Mouse (Mus musculus): ENCODE results near the gene Slc16a11. TPM values are rescaled to one million over a fixed set of nuclear protein-coding genes. Genes with fewer than 3 reads are reported as not detected.

Slc16a11 gene
- polyA plus RNA-seq, 1 experiment from 2014 or later = 0.81 TPM

- no peak overlapping the region for H3K27ac ChIP-seq (replicated peaks; ENCODE audit: low read depth, low read length)
- H3K9me3 ChIP-seq (replicated peaks; ENCODE audit: control insufficient read depth, low read length) = no peaks in the 10 kb centered on the region
- 81% methylated on average over 7 of the region's 7 CpGs for WGBS
Measured at GRCm38 (mm10) chr11:70207283-70207682, 5.3 kb upstream of the Slc16a11 start.

DNA sequence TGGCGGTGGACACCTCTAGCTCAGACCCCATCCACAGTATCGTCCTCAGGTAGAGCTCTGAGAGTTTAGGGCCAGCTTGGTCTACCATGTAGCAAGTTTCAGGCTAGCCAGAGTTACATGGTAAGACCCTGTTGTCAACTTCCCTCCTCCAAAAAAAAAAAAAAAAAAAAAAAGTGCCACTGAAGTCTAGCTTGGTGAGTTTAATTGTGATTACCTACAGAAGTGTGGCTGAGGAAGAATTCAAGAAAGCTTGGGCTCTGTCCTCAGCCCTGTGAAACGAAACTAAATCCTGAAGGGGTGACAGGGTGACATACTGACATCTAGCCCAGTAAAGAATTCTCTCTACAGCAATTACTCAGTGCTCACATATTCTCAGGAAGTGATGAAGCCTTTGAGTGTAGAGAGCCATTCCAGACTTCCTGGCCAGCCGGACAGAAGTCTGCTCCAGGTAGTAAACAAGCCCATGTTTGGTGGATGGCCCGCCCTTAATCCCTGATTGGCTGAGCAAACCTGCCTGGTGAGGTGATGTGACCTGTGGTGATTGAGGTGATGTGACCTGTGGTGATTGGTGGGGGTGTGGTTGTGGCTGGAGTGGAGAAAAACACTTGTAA, 3.7 kb upstream of the Slc16a11 start:
- H3K4me2 ChIP-seq (ENCODE audit: low read depth, low read length) = no peak overlapping the region
- no peak for ATAC-seq (replicated peaks; ENCODE audit: insufficient number of reproducible peaks, low FRiP score, low TSS enrichment, low read depth)
- H3K27me3 ChIP-seq (ENCODE audit: control insufficient read depth, insufficient read depth, low read length) = peaks cover 6% of the 10 kb centered on the region
- no peak overlapping the region for H3K9ac ChIP-seq (replicated peaks; ENCODE audit: low read length)
- H3K36me3 ChIP-seq (replicated peaks; ENCODE audit: control insufficient read depth, insufficient read depth, low read depth, low read length) = no peaks in the 10 kb centered on the region
- peaks cover 3% of the 10 kb centered on the region for H3K4me1 ChIP-seq (ENCODE audit: control insufficient read depth, insufficient read depth, low read length)
- 80% methylated on average over 5 of the region's 5 CpGs for WGBS
- no peak overlapping the region for H3K4me3 ChIP-seq (ENCODE audit: low read depth, low read length)
- no peak for DNase-seq (ENCODE audit: low spot score)
- no peak overlapping the region for H3K27ac ChIP-seq (replicated peaks; ENCODE audit: low read depth, low read length)
- no peaks in the 10 kb centered on the region for H3K9me3 ChIP-seq (replicated peaks; ENCODE audit: control insufficient read depth, low read length)

More at GRCm38 (mm10) chr11:70207283-70207682, 5.3 kb upstream of the Slc16a11 start:
- Histone ChIP-seq H3K9ac (replicated peaks; ENCODE audit: low read length) (no peak overlapping the region), H3K4me1 (ENCODE audit: control insufficient read depth, insufficient read depth, low read length) (no peaks in the 10 kb centered on the region), H3K4me2 (ENCODE audit: low read depth, low read length) (no peak overlapping the region), H3K4me3 (ENCODE audit: low read depth, low read length) (no peak overlapping the region), H3K36me3 (replicated peaks; ENCODE audit: control insufficient read depth, insufficient read depth, low read depth, low read length) (no peaks in the 10 kb centered on the region), H3K27me3 (ENCODE audit: control insufficient read depth, insufficient read depth, low read length) (0 out of 2 replicates have a peak, but pooled peaks cover 2% of the 10 kb centered on the region)
- ATAC-seq (replicated peaks; ENCODE audit: insufficient number of reproducible peaks, low FRiP score, low TSS enrichment, low read depth) = no peak
- DNase-seq (ENCODE audit: low spot score) = no peak

GRCm38 (mm10) chr11:70210681-70211080, 1.9 kb upstream of the Slc16a11 start:
- DNase-seq (ENCODE audit: low spot score) = no peak
- ATAC-seq (replicated peaks; ENCODE audit: insufficient number of reproducible peaks, low FRiP score, low TSS enrichment, low read depth) = no peak
- H3K27me3 ChIP-seq (ENCODE audit: control insufficient read depth, insufficient read depth, low read length) = peaks cover 24% of the 10 kb centered on the region
- H3K36me3 ChIP-seq (replicated peaks; ENCODE audit: control insufficient read depth, insufficient read depth, low read depth, low read length) = no peaks in the 10 kb centered on the region
- H3K4me3 ChIP-seq (ENCODE audit: low read depth, low read length) = no peak overlapping the region
- H3K9ac ChIP-seq (replicated peaks; ENCODE audit: low read length) = no peak overlapping the region
- H3K27ac ChIP-seq (replicated peaks; ENCODE audit: low read depth, low read length) = no peak overlapping the region
- H3K4me2 ChIP-seq (ENCODE audit: low read depth, low read length) = no peak overlapping the region
- H3K4me1 ChIP-seq (ENCODE audit: control insufficient read depth, insufficient read depth, low read length) = peaks cover 10% of the 10 kb centered on the region
- WGBS = 94% methylated on average over 2 of the region's 2 CpGs
- no peaks in the 10 kb centered on the region for H3K9me3 ChIP-seq (replicated peaks; ENCODE audit: control insufficient read depth, low read length)

- no peak for ATAC-seq (replicated peaks; ENCODE audit: insufficient number of reproducible peaks, low FRiP score, low TSS enrichment, low read depth)
- WGBS = 82% methylated on average over 6 of the region's 6 CpGs
Measured at GRCm38 (mm10) chr11:70211972-70212371, 580 bp upstream of the Slc16a11 start.

GRCm38 (mm10) chr11:70212896-70213295, 344 bp downstream of the Slc16a11 start:
- Histone ChIP-seq H3K9ac (replicated peaks; ENCODE audit: low read length) (no peak overlapping the region), H3K27me3 (ENCODE audit: control insufficient read depth, insufficient read depth, low read length) (peaks cover 37% of the 10 kb centered on the region), H3K27ac (replicated peaks; ENCODE audit: low read depth, low read length) (no peak overlapping the region), H3K4me3 (ENCODE audit: low read depth, low read length) (no peak overlapping the region), H3K9me3 (replicated peaks; ENCODE audit: control insufficient read depth, low read length) (no peaks in the 10 kb centered on the region), H3K4me2 (ENCODE audit: low read depth, low read length) (no peak overlapping the region), H3K4me1 (ENCODE audit: control insufficient read depth, insufficient read depth, low read length) (peaks cover 10% of the 10 kb centered on the region), H3K36me3 (replicated peaks; ENCODE audit: control insufficient read depth, insufficient read depth, low read depth, low read length) (no peaks in the 10 kb centered on the region)
- ATAC-seq (replicated peaks; ENCODE audit: insufficient number of reproducible peaks, low FRiP score, low TSS enrichment, low read depth) (no peak), DNase-seq (ENCODE audit: low spot score) (peak; percentile 76)
- 15% methylated on average over 9 of the region's 9 CpGs for WGBS

More at GRCm38 (mm10) chr11:70211972-70212371, 580 bp upstream of the Slc16a11 start:
- H3K4me1 ChIP-seq (ENCODE audit: control insufficient read depth, insufficient read depth, low read length) = peaks cover 10% of the 10 kb centered on the region
- H3K4me3 ChIP-seq (ENCODE audit: low read depth, low read length) = no peak overlapping the region
- no peak overlapping the region for H3K9ac ChIP-seq (replicated peaks; ENCODE audit: low read length)
- H3K9me3 ChIP-seq (replicated peaks; ENCODE audit: control insufficient read depth, low read length) = no peaks in the 10 kb centered on the region
- DNase-seq (ENCODE audit: low spot score) = no peak
- no peak overlapping the region for H3K27ac ChIP-seq (replicated peaks; ENCODE audit: low read depth, low read length)
- H3K27me3 ChIP-seq (ENCODE audit: control insufficient read depth, insufficient read depth, low read length) = peaks cover 37% of the 10 kb centered on the region
- no peak overlapping the region for H3K4me2 ChIP-seq (ENCODE audit: low read depth, low read length)
- H3K36me3 ChIP-seq (replicated peaks; ENCODE audit: control insufficient read depth, insufficient read depth, low read depth, low read length) = no peaks in the 10 kb centered on the region

GRCm38 (mm10) chr11:70213736-70214135, 1.2 kb downstream of the Slc16a11 start:
- H3K27me3 ChIP-seq (ENCODE audit: control insufficient read depth, insufficient read depth, low read length) = peaks cover 37% of the 10 kb centered on the region
- peak overlapping the region; percentile 59 for H3K4me2 ChIP-seq (ENCODE audit: low read depth, low read length)
- ATAC-seq (replicated peaks; ENCODE audit: insufficient number of reproducible peaks, low FRiP score, low TSS enrichment, low read depth) (no peak), DNase-seq (ENCODE audit: low spot score) (no peak)
- 9% methylated on average over 23 of the region's 26 CpGs for WGBS
- peak overlapping the region; percentile 47 for H3K9ac ChIP-seq (replicated peaks; ENCODE audit: low read length)
- no peak overlapping the region for H3K27ac ChIP-seq (replicated peaks; ENCODE audit: low read depth, low read length)
- peak overlapping the region; percentile 29 for H3K4me3 ChIP-seq (ENCODE audit: low read depth, low read length)
- no peaks in the 10 kb centered on the region for H3K9me3 ChIP-seq (replicated peaks; ENCODE audit: control insufficient read depth, low read length)
- peaks cover 10% of the 10 kb centered on the region for H3K4me1 ChIP-seq (ENCODE audit: control insufficient read depth, insufficient read depth, low read length)
- no peaks in the 10 kb centered on the region for H3K36me3 ChIP-seq (replicated peaks; ENCODE audit: control insufficient read depth, insufficient read depth, low read depth, low read length)

DNA sequence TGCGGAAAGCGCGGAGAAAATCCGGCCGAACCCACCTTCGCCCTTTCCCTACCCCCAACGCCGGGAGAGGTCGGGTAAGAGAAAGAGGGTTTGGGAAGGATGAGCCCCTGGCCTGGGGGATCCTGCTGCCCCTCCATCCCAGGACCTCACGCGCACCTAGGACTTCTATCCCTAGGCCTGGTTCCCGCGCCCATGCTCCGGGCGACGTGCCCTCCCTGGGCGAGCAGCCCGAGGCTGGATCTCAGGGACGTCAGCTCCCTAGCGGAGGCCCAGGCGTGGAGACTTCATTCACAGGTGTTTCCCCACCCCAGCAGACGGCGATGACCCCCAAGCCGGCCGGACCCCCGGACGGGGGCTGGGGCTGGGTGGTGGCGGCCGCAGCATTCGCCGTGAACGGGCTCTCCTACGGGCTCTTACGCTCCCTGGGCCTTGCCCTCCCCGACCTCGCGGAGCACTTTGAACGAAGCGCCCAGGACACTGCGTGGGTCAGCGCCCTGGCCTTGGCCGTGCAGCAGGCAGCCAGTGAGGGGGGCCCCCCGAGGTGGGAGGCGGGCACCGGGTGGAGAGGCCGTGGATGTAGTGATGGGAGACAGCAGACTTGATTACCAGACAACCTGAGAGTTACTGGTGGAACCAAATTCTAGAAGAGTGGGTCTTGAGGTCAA, 1.8 kb downstream of the Slc16a11 start:
- peaks cover 10% of the 10 kb centered on the region for H3K4me1 ChIP-seq (ENCODE audit: control insufficient read depth, insufficient read depth, low read length)
- ATAC-seq (replicated peaks; ENCODE audit: insufficient number of reproducible peaks, low FRiP score, low TSS enrichment, low read depth) (peak; percentile 58; the same call in 1 of the 2 replicates), DNase-seq (ENCODE audit: low spot score) (no peak)
- no peak overlapping the region for H3K27ac ChIP-seq (replicated peaks; ENCODE audit: low read depth, low read length)
- under 1% methylated on average over 46 of the region's 46 CpGs for WGBS
- no peaks in the 10 kb centered on the region for H3K9me3 ChIP-seq (replicated peaks; ENCODE audit: control insufficient read depth, low read length)
- peak overlapping the region; percentile 59 for H3K4me2 ChIP-seq (ENCODE audit: low read depth, low read length)
- H3K9ac ChIP-seq (replicated peaks; ENCODE audit: low read length) = peak overlapping the region; percentile 47
- peak overlapping the region; percentile 29 for H3K4me3 ChIP-seq (ENCODE audit: low read depth, low read length)
- no peaks in the 10 kb centered on the region for H3K36me3 ChIP-seq (replicated peaks; ENCODE audit: control insufficient read depth, insufficient read depth, low read depth, low read length)
- peaks cover 37% of the 10 kb centered on the region for H3K27me3 ChIP-seq (ENCODE audit: control insufficient read depth, insufficient read depth, low read length)

GRCm38 (mm10) chr11:70214856-70215209, 2.3 kb downstream of the Slc16a11 start:
- no peak for ATAC-seq (replicated peaks; ENCODE audit: insufficient number of reproducible peaks, low FRiP score, low TSS enrichment, low read depth)
- peaks cover 37% of the 10 kb centered on the region for H3K27me3 ChIP-seq (ENCODE audit: control insufficient read depth, insufficient read depth, low read length)
- 0 out of 2 replicates have a peak overlapping the region, but pooled peaks have one; percentile 8 for H3K9ac ChIP-seq (replicated peaks; ENCODE audit: low read length)
- peak overlapping the region; percentile 59 for H3K4me2 ChIP-seq (ENCODE audit: low read depth, low read length)
- peak overlapping the region; percentile 29 for H3K4me3 ChIP-seq (ENCODE audit: low read depth, low read length)
- H3K36me3 ChIP-seq (replicated peaks; ENCODE audit: control insufficient read depth, insufficient read depth, low read depth, low read length) = no peaks in the 10 kb centered on the region
- no peak for DNase-seq (ENCODE audit: low spot score)
- no peaks in the 10 kb centered on the region for H3K9me3 ChIP-seq (replicated peaks; ENCODE audit: control insufficient read depth, low read length)
- WGBS = 3% methylated on average over 18 of the region's 18 CpGs
- H3K4me1 ChIP-seq (ENCODE audit: control insufficient read depth, insufficient read depth, low read length) = peaks cover 10% of the 10 kb centered on the region
- H3K27ac ChIP-seq (replicated peaks; ENCODE audit: low read depth, low read length) = no peak overlapping the region
